Mouse (Mus musculus): ENCODE results near the gene Adh4.
"Not testable (repeated sequence)": the region's sequence is repeated elsewhere in the genome, so short reads cannot be mapped to it uniquely, and the experiment has no call there.

Adh4 gene

DNA sequence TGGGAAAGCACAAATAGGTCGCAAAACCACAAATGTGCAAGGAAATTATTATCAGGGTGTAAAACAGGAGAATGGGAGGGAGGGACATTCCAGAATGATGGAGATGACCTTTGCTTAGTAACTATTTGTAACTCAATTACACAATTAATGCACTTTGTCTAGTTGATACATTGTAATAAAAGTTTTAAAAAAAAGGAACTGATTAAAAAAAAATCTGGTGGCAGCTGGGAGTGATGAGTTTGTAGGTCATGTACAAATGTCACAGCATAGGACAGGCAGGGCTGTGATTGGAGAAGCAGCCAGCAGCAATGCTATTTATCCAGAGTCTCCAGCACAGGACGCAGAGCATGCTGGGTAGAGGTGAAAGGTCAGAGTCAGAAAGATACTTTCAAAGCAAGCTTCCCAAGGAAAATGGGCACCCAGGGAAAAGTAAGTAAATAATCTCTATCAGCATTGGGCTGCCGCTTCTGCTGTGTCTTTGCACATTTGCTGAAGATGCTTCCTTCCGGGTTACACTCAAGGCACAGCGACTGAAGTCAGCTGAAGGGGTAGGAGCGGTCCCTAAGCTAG, at the start of gene Adh4:
TSS of gene Adh4 (plus strand) at position 346 of the 570 bp plus-strand sequence.
- DNase-seq (ENCODE audit: low read depth, low spot score) = peak; percentile 9

DNA sequence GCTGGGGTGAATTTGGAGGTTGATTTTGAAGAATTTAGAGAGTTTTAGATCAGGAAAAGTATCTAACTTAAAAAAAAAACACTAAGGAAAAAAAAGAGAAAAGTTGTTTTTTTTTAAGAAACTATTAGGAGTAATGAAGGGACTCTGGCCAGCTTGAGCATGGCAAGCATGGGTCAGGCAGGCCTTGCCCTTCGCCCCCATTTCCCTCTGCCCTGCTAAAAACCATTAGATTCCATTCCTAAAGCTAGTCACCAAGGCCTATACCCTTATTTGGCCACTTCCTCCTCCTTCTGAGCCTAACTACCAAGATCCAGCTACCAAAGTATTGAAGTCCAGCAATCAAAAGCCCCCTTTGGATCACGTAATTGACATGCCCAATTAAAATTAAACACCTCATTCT, 49.1 kb upstream of the Adh4 start:
- no peak for DNase-seq (ENCODE audit: low read depth, low spot score)

DNA sequence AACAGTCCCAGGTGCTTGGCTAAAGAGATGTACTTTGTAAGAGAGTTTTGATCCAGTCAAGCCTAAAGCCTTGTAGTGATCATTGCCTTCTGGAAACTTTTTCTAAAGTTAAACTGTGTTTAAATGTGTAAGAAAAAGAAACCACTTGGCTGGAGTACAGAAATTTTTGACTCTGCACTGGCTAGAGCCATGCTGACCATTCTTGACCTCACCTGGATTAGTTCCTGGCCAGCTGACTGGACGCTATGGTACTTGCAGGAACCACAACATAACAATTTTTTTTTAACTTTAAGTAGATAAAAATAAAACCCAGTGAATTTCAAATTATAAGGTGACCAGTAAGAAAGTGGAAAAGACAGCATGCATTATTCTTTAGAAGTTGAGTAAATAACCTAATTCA, 45.7 kb upstream of the Adh4 start:
- DNase-seq (ENCODE audit: low read depth, low spot score) = no peak

DNA sequence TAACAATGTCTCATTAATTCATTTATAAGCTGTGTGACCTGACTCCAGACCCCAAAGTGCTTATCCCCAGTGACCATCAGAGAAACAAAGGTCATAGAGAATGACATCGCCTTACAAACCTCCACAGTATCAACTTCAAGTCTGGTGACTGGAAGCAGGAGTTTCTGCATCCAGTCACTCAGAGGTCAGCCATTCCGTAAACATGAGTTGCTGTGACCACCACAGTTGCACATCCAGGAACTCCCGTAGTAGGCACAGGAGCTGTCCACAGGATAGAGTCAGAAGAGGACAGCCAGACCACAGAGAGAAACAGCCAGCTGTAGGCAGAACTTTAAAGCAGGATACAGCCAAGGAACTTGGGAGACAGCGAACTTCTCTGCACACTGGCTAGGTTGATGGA, 45.0 kb upstream of the Adh4 start:
- DNase-seq (ENCODE audit: low read depth, low spot score) = not testable (repeated sequence)

DNA sequence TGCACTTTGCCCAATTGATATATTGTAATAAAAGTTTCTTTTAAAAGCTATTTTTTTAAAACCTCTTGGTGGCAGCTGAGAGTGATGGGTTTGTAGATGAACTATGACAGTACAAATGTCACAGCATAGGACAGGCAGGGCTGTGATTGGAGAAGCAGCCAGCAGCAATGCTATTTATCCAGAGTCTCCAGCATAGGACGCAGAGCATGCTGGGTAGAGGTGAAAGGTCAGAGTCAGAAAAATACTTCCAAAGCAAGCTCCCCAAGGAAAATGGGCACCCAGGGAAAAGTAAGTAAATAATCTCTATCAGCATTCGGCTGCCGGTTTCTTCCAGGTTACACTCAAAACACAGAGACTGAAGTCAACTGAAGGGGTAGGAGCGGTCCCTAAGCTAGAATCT, 41.3 kb upstream of the Adh4 start:
- DNase-seq (ENCODE audit: low read depth, low spot score) = no peak

DNA sequence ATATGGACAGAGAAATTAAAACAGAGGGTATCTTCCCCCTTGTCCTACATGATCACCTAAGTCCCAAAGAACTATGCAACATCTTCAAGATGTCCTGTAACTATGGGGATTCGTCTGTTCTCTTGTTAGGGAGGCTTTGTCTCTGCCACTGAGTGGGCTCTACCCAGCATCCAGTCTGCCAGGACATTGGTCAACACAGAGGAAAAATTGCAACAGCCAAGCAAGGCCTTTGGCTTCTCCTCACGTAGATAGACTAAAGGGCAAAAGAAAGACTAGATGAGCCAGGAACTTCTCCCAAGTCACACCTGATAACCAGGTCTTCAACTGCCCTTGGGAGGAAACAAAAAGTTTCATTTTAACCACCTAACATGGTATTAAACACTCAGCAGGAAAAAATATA, 40.1 kb upstream of the Adh4 start:
- no peak for DNase-seq (ENCODE audit: low read depth, low spot score)

DNA sequence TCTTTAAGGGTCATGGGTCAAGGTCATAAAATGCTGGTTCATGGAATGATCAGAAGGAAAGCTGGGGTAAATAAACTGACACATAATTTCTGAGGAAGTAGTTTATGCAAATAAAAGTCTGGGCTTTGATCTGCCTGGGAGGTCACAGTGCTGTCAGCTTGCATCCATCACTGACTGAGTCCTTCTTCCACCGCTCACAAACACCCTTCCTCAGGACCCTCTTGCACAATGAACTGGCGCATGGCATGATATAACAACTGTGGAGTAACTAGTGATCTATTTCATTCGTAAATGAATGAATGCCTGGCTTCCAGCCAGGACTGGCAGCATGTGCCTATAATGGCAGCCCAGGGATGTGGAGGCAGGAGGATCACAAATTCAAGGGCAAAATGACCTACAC, 34.1 kb upstream of the Adh4 start:
- DNase-seq (ENCODE audit: low read depth, low spot score) = no peak

DNA sequence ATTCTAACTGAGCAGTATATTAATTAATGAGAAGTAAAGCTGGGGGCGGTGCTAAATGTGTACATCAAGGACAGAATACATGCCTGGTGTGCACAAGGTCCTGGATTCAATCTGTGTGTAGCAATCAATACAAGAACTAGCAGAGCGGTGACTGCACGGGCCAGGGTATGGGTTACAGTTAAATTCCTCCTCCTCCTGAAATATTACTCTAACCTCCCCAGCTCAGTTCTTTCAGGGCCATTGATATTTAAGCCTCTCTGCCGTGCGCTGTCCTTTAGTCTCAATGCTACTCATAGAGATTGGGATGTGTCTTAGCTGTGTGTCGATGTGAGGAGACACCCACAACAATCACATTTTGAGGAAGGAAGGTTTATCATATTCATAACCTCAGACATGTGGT, 28.1 kb upstream of the Adh4 start:
- no peak for DNase-seq (ENCODE audit: low read depth, low spot score)

DNA sequence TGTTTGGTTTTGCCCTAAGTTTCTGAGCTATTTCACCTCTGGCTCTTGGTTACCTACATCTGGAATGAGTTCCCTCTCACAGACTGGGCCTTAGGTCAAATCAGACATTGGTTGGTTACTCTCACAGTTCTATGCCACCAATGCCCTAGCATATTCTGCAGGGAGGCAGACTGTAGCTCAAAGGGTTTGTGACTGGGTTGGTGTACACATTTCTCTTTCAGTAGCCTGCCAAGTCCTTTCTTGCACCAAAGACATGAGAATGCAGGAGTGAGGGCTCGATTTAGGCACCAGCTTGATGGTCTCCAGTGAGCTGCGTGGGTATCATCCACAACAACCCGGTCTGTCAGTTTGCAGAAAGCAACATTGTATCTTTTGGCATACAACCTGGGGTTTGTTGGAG, 10.4 kb upstream of the Adh4 start:
- DNase-seq (ENCODE audit: low read depth, low spot score) = no peak

DNA sequence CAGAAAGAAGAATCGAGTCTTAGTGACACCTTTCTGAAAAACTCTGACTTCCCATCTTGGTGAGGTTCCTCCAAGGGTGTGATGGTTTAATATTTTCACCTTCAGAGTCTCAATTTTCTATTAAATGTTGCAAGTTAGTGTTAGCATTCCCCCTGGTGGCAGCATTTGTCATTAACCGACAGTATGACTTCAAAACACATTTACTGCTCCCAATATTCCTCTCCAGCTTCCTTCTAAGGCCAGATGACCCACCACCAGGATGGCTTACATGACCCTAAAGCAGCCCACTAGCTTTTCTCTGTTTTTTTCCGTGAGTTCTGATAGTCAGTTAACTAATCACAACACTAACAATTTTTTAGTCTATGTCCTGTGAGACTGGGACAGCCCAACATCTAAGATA, 9.9 kb upstream of the Adh4 start:
- no peak for DNase-seq (ENCODE audit: low read depth, low spot score)

DNA sequence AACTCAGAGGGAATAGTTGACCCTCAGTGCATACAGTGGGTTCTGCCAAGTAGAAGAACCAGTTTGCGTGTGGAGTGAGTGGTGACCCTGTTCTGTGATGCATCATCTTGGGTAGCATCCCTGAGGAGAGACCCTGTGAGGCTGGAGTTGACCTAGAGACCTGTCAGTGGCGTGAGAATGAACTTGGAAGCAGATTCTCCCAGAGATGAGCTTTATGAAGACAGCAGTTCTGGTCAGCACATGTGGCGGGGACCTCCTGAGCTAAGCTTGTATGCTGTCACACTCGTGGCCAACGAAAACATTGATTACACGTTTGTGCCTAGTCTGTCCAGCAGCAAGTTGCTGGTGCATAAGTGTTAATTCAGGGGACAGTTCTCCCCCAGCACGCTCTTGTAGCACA, 9.4 kb upstream of the Adh4 start:
- no peak for DNase-seq (ENCODE audit: low read depth, low spot score)

DNA sequence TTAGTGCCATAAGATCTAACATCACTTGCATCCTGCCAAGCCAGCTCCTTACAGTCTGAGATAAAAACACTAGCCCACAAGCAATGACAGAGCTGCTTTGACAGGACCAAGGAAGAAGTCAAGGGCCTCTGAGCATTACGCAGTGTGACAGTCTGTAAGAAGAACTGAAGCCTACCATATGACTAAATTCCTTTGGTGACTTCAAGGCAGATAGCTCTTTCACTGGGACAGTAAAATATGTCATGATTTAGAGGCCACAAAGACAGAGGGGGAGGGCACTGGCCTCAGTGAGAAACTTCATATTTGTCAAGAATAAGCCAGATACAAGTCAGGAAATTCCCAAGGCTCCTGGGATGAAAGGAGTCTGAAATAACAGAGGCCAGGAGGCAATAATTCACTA, 7.3 kb upstream of the Adh4 start:
- no peak for DNase-seq (ENCODE audit: low read depth, low spot score)

DNA sequence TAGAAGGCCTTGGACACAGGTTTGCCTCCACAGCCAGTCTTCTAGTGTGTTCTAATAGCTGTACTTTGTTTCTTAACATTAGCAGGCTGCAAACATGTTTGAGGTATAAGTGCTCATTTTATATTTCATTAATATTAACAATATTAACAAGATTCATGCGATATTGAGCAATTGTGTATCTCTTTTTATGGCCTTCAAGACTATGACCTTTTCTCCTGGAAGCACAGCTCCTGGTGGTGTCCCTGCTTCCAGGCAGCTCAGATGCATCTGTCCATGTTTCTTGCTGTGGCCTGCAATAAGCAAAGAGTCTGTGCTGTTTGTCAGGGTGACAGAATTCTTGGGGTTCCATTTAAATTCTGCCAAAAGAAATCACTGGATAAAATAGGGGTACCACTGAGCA, 5.7 kb upstream of the Adh4 start:
- no peak for DNase-seq (ENCODE audit: low read depth, low spot score)

DNA sequence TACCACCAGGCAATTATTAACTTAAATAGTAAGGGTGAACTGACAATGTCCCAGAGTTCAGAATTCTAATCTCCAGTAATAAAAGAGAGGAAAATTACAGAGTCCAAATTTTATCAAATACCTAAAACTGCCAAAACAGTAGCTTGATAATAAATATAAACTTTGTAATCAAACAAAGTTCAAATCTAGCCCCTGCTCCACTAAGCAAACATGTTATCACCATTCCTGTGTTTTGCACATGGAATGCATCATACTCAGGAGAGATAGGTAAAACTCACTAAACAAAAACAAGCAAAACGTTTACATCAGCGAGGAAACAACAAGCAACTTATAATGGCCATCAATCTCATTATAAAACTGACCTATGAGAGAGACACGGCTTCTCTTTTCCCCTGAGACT, 5.1 kb upstream of the Adh4 start:
- no peak for DNase-seq (ENCODE audit: low read depth, low spot score)

DNA sequence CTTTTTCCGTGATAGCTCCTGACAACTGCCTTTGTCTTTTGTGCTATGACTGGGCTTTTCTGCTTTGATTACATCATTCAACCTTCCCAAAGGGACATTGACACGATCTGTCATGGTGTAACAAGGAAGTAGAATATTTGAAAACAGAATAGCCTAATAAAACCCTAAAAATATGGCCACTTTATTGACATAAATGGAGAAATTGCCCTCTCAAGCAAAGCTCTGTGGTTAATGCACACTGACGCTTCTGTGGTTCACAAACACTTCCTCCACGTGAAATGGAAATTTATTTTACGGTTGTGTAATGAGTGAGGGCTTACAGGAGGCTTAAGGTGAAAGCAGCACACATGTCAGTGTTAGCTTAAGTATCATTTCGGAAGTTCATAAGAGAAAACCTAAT, 4.1 kb downstream of the Adh4 start:
- no peak for DNase-seq (ENCODE audit: low read depth, low spot score)

DNA sequence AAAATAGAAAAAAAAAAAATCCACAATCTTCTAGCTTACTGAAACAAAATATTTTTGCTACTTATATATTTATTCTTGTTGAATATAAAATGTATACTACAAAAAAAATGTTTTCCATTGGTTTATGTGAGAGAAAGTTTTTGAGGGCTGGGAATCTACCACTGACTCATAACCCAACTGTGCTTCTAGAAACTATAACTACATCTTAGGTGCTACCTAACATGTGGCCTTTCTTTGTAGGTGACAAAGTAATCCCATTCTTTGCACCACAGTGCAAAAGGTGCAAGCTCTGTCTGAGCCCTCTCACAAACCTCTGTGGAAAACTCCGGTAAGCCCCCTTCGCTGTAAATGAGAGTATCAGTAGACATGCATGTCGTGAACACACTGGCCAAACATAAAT, 5.1 kb downstream of the Adh4 start:
- DNase-seq (ENCODE audit: low read depth, low spot score) = no peak

DNA sequence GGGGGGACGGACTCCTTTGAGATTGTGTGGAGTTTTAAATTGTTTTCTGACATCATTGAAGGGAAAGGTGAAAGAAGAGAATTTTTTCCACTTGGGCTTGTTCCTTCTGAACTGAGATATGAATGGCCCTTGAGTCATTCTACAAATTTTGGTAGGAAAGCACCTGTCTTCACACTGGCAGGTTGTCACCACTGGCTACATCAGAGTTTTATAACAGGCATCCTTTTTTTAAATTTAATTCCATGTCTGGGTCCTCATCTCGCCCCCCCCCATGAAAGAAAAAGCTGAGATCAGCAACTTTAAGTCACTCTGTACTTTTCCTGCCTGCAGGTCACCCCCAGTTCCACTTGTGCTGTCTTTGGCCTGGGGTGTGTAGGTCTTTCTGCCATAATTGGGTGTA, 8.4 kb downstream of the Adh4 start:
- DNase-seq (ENCODE audit: low read depth, low spot score) = no peak

DNA sequence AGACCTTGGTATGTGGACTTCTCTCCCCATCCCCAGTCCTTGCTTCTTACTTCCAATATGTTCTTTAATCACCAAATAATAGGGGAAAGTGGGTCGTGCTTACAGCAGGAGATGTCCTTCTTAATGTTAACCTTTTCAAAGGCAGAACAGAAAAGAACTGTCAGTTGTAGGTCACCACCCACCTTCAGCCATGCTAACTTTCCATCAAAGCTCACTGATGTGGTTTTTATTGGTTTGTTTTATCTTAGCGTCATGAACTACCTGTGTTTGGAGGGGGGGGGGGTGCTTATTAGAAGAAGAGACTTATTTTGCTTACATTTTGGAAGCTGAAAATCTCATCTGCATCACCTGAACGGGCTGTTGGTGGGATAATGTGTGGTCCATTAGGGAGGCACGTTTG, 9.0 kb downstream of the Adh4 start:
- no peak for DNase-seq (ENCODE audit: low read depth, low spot score)

DNA sequence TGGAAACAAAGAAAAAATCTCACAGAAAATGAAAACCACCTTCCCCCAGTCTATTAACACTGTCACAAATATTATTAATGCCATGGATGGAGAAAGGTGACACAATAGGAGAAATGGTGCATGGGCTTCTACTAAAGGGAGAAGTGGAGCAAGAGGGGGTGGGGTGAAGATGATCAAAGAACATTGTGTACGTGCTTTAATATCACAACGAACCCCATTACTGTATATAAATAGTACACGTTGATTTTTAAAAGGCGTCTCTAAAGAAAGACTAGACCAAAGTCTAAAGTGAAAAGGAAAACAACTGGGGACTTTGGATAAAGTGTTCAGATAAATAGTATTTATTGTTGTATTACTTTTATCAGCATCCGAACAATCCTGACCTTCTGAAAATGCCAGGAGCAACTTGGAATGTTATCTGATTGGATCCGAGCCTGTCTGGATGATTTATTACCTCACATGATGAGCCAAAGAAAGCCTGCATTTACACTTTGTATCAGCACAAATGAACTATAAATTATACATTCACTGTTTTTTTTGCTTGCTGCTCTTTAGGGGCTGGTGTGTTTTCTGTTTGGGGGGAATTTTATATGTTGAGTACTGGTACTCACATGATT, 15.2 kb downstream of the Adh4 start:
- no peak for DNase-seq (ENCODE audit: low read depth, low spot score)

DNA sequence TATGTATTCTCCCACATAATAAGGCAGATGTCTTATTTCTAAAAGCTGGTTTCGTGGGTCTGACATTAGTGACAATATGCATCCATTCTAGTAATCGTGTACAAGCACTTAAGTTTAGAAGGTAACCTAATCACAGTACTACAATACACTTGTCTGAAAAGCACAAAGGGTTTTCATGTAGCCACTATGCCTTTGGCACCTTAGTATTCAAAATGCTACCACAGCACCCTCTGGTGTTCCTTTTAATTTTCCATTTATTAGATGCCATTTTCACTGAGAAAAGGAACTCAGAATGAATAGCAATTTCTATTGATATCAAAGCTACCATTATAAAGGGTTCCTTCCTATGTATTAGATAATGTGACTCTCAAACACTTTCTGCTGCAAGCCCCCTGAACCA, 16.6 kb downstream of the Adh4 start:
- DNase-seq (ENCODE audit: low read depth, low spot score) = no peak

DNA sequence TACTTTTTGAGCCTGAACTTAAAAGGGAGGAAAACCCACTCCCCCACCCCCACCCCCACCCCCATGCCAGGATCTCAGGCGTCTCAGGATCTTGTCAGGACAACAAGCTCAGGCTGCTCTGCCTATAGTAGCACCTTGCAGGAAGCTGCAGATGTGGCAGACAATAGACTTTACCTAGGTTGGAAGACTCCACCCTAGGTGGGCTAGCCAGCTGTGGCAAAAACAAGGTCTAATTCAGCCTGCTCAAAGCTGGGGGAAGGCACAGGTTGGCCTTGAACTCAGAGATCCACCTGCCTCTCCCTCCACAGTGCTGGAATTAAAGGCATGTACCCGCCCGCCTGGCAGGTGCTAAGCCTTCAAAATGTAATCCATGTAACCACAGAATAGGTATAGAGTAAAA, 23.4 kb downstream of the Adh4 start:
- DNase-seq (ENCODE audit: low read depth, low spot score) = no peak

DNA sequence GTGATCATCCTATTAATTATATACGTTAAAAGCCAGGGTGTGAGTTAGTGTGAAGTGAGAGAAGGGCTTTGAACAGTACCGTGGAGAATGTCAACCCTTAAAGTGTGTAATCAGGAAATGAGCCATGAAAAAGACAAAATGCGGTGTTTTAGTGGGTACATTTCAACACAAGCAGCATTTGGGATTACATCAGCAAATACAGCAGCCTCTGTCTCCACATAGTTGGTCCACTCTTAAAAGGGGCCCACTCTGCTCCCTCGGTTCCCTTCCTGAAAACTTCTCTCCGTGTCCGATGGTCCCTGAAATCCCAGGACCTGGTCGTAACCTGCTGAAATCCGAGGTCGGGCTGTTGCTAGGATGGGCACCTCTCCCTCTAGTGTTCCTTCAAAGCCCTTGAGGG, 26.9 kb downstream of the Adh4 start:
- DNase-seq (ENCODE audit: low read depth, low spot score) = no peak

DNA sequence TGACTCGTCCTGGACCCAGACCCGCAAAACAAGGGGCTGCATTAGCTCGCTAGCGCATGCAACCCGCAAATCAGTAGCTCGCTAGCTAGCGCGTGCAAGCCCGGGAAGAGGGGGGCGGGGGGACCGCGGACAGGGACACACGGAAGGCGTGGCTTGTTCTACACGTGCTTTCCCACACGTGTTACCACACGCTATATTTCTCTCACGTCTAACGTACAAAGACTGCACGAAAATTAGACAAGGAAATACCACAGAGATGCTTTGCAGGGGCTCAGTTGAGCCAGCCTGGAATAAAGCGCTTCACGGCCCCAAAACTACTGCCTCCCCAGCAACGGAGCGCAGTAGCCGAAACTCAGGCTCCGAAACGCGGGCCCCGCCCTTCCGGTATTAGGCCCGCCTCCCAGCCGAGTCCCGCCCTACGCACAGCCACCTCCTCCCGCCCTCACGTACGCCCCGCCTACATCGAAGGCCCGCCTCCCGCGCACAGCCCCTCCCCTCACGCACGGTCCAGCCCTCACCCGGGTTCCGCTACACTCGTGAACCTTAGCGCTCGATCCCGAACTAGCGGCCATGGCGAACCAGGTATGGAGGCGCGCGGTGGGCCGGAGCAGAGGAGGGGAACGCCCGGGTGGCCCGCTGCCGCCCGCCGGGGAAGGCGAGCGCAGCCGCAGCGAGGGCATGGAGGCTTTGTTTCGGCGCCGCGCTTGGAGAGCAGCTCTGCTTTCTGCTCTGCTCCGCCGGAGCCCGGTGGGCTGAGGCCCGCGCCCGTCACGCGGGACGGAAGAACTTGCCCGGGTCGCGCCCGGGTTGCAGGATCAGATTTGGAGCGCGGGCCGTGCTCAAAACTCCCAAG, 27.6 kb downstream of the Adh4 start, which contains the start of gene Adh5:
TSS of gene Adh5 (plus strand) at position 482 of the 853 bp plus-strand sequence.
- peak; percentile 91 for DNase-seq (ENCODE audit: low read depth, low spot score)
